Comparison of ENCODE assay signal across 8 mouse cellular contexts in the genomic region with DNA sequence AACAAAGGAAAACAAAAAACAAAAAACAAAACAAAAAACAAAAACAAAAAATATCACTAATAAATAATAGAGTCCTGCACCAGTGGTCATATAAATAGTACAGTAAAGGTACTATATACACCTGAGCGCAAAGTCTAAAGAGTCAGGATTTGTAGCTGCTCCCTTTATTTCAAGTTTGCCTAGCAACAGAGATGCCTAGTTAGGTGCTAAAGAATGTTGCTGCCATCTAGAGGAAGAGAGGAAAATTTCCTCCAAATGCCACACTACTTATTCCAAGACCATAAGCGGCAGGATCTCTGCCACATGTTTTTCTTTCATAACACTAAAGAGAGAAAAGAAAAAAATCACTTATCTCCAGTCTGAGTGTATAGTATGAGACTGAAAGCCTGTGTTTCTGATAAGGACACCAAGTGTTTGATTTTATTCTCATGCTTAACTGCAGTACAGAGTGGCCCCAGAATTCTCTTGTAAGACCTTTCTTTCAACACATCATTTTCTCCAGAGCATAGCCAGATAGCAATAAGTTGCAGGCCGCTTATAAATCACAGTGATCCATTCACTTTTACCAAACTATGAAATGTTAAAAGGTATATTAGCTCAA. TPM values are rescaled to one million over a fixed set of nuclear protein-coding genes. Genes with fewer than 3 reads are reported as not detected.
DNase-seq lines count a peak whose midpoint lies in the region; ATAC-seq and TF ChIP-seq lines count a peak whose summit lies in the region.
"Had no signal": no experiment of that assay in that cellular context is flagged by ENCODE, and none has a peak within 500 bp of the region (broad histone marks: within the 10 kb centered on the region; RNA-seq: fewer than 3 reads in every experiment).

No protein-coding gene starts in this region.

- WGBS in liver, adult 2 months, result 27% methylated on average over 3 of the region's 3 CpGs
- 35% methylated on average over 3 of the region's 3 CpGs for WGBS in liver, embryonic 12.5 days (ENCODE audit: insufficient replicate concordance)
- 38% methylated on average over 3 of the region's 3 CpGs for WGBS in bone marrow, adult 2 months
- WGBS in hindbrain, embryonic 12.5 days, result 47% methylated on average over 3 of the region's 3 CpGs
- 54% methylated on average over 3 of the region's 3 CpGs for WGBS in midbrain, embryonic 13.5 days

- H3K4me1 ChIP-seq in liver, adult 2 months (ENCODE audit: control insufficient read depth, insufficient read depth, low read length), result peaks cover 6% of the 10 kb centered on the region
- 0 out of 2 replicates have a peak, but pooled peaks cover 3% of the 10 kb centered on the region for H3K4me1 ChIP-seq in liver, embryonic 12.5 days
- H3K4me1 ChIP-seq in bone marrow, adult 2 months (ENCODE audit: control insufficient read depth, insufficient read depth, low read length), result no peaks in the 10 kb centered on the region
- no peaks in the 10 kb centered on the region for H3K4me1 ChIP-seq in hindbrain, embryonic 12.5 days
- H3K4me1 ChIP-seq in midbrain, embryonic 13.5 days (replicated peaks), result peaks cover 4% of the 10 kb centered on the region

- H3K9ac ChIP-seq in liver, adult 2 months (ENCODE audit: low read depth, low read length), result no peak overlapping the region
- H3K9ac ChIP-seq in liver, embryonic 12.5 days, result no peak overlapping the region
- no peak overlapping the region for H3K9ac ChIP-seq in hindbrain, embryonic 12.5 days
- H3K9ac ChIP-seq in midbrain, embryonic 13.5 days (replicated peaks), result no peak overlapping the region

- H3K9me3 ChIP-seq in liver, embryonic 12.5 days (replicated peaks), result no peaks in the 10 kb centered on the region
- no peaks in the 10 kb centered on the region for H3K9me3 ChIP-seq in hindbrain, embryonic 12.5 days (replicated peaks)
- H3K9me3 ChIP-seq in midbrain, embryonic 13.5 days, result no peaks in the 10 kb centered on the region

- peak; percentile 64 for DNase-seq in liver, adult 2 months (ENCODE audit: extremely low read depth, low read depth, low spot score)
- DNase-seq in urinary bladder, postnatal 25 days (ENCODE audit: low spot score), result no peak
- DNase-seq in thymus, postnatal 14 days, result no peak

- no peaks in the 10 kb centered on the region for H3K36me3 ChIP-seq in liver, adult 2 months (ENCODE audit: control insufficient read depth, insufficient read depth, low read length)
- H3K36me3 ChIP-seq in liver, embryonic 12.5 days, result no peaks in the 10 kb centered on the region
- no peaks in the 10 kb centered on the region for H3K36me3 ChIP-seq in hindbrain, embryonic 12.5 days
- no peaks in the 10 kb centered on the region for H3K36me3 ChIP-seq in midbrain, embryonic 13.5 days

- no peak for ATAC-seq in liver, embryonic 12.5 days
- ATAC-seq in hindbrain, embryonic 12.5 days (ENCODE audit: low FRiP score), result peak; percentile 43; the same call in 1 of the 2 replicates
- ATAC-seq in midbrain, embryonic 13.5 days, result peak; percentile 48; the same call in 1 of the 2 replicates

- H3K4me2 ChIP-seq in liver, embryonic 12.5 days, result no peak overlapping the region
- H3K4me2 ChIP-seq in hindbrain, embryonic 12.5 days (replicated peaks), result no peak overlapping the region
- no peak overlapping the region for H3K4me2 ChIP-seq in midbrain, embryonic 13.5 days (replicated peaks)

- peak; percentile 69 for TF ChIP-seq CTCF in liver, adult 2 months (IDR thresholded peaks at IDR 0.05; ENCODE audit: low read depth, low read length)
- TF ChIP-seq CTCF in bone marrow, adult 2 months (IDR thresholded peaks at IDR 0.05; ENCODE audit: control insufficient read depth, insufficient read depth, low read length), result 0 out of 2 replicates have a peak, but pooled peaks have one; percentile 4

- H3K27me3 ChIP-seq in liver, adult 2 months (ENCODE audit: control insufficient read depth, insufficient read depth, low read length), result no peaks in the 10 kb centered on the region; the same call in 1 of the 2 replicates
- H3K27me3 ChIP-seq in liver, embryonic 12.5 days (replicated peaks), result no peaks in the 10 kb centered on the region
- H3K27me3 ChIP-seq in hindbrain, embryonic 12.5 days, result no peaks in the 10 kb centered on the region
- H3K27me3 ChIP-seq in midbrain, embryonic 13.5 days, result no peaks in the 10 kb centered on the region

- no peaks in the 10 kb centered on the region for H3K79me2 ChIP-seq in liver, adult 2 months (ENCODE audit: control insufficient read depth, insufficient read depth, low read length)

- no peak for TF ChIP-seq POLR2A in liver, adult 2 months (IDR thresholded peaks at IDR 0.05; ENCODE audit: extremely low read depth, insufficient read depth, low read length)
- no peak for TF ChIP-seq POLR2A in bone marrow, adult 2 months (IDR thresholded peaks at IDR 0.05; ENCODE audit: borderline replicate concordance, control insufficient read depth, low read depth, low read length)

- no peak overlapping the region for H3K27ac ChIP-seq in liver, adult 2 months (replicated peaks; ENCODE audit: insufficient read depth, low read depth, low read length)
- H3K27ac ChIP-seq in liver, embryonic 12.5 days, result no peak overlapping the region
- H3K27ac ChIP-seq in bone marrow, adult 2 months (ENCODE audit: control insufficient read depth, insufficient read depth, low read depth, low read length, poor library complexity), result no peak overlapping the region
- no peak overlapping the region for H3K27ac ChIP-seq in hindbrain, embryonic 12.5 days
- H3K27ac ChIP-seq in midbrain, embryonic 13.5 days, result no peak overlapping the region

- H3K4me3 ChIP-seq in liver, adult 2 months (ENCODE audit: insufficient read depth, low read depth, low read length), result no peak overlapping the region
- no peak overlapping the region for H3K4me3 ChIP-seq in liver, embryonic 12.5 days
- H3K4me3 ChIP-seq in bone marrow, adult 2 months (replicated peaks; ENCODE audit: control insufficient read depth, low read depth, low read length), result no peak overlapping the region
- no peak overlapping the region for H3K4me3 ChIP-seq in hindbrain, embryonic 12.5 days
- H3K4me3 ChIP-seq in midbrain, embryonic 13.5 days (replicated peaks), result no peak overlapping the region

RNA-seq across cellular contexts. Expression of gene Actbl2, which starts 16.8 kb away (rescaled TPM):
- total RNA-seq in liver, adult 2 months (2014; rRNA removed), result not detected in 2 replicates
- polyA plus RNA-seq in liver, adult 2 months (2012; rRNA removed), result not detected in 2 replicates
- not detected in 2 replicates for polyA plus RNA-seq in liver, embryonic 12.5 days (2016; fragmentation: Nextera tagmentation; extraction: Ambion mirVana)
- not detected in 2 replicates for polyA plus RNA-seq in bone marrow, adult 2 months (2011; ENCODE audit: insufficient read depth, insufficient read length, low replicate concordance, missing spikeins)
- not detected in 2 replicates for polyA plus RNA-seq in hindbrain, embryonic 12.5 days (2016; fragmentation: Nextera tagmentation; extraction: Ambion mirVana)
- polyA plus RNA-seq in midbrain, embryonic 13.5 days (2015; fragmentation: Nextera tagmentation; extraction: Ambion mirVana), result not detected in 2 replicates
- polyA plus RNA-seq: heart, embryonic 14.5 days had no signal
